Mouse (Mus musculus): ENCODE results near the gene Tarbp1.

Tarbp1 gene

DNA sequence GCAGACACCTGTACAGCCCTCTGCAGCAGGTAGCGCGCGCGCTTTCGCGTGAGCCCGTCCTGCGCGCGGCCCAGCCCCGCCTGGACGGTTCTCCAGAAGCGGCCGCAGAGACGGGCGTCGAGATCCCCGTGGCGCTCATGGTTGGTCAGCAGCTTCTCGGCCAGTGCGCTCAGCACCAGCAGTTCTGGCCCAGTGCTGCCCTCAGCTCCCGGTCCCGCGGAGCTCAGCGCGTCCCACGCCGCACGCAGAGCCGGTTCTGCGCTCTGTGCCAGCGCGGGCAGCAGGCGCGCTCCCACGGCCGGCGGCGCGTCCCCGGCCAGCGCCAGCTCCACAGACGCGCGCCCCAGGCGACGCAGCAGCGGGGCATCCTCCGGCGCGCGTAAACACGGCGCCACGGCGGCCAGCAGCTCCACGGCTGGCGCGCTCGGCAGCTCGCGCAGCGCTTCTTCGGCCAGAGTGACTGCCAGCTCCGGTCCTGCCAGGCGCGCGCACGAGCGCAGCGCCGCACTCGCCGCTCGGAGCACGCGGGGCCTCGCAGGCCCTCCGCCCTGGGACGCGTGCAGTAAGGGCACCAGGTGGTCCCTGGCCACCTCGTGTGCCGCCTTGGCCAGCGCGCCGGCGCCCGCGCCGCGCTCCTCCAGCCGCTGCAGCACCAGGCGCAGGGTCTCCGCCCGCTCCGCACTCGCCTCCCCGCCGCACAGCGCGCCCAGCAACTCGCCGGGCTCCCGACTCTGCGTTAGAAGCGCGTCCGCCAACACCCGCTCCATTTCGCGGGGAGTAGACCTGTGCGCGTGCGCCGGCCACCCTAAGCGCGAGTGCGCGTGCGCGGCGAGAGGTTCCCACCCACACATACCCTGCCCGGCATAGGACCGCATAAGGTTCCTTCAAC is at the start of gene Tarbp1:
Gene Tarbp1 (minus strand): TSS at position 767 of the 889 bp plus-strand sequence.
- peak; percentile 83 for DNase-seq (ENCODE audit: low spot score)

DNA sequence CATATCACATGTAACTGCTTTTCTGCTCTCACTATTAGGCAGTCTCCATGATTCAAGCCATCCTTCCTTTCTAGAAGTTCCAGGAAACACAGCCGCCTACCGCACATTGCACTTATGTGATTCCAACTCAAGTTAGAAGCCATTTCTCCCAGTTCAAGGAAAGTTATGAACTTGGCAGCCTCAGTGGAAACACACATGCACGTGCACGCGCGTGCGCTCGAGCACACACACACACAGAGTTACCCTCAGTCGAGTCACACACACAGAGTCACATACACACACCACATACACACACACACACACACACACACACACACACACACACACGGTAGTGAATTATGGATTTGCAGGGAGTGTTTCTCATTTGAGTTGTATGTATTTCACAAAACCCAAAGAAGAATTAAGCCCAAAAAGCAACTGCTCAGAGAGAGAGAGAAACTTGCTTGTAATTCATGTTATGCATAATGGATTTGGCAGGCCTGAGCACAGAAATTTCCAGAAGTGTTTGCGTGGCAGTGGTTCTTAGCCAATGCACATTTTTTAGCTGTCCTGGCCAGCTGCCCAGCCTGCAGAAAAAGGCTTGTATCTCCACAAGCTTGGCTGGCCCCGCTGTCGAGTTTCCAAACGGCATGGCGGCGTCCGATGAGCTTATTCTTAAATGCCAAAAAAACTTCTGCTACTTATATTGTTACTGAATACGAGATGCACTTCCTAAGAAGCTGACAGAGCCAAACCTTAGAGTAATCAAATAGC is 49.5 kb upstream of the Tarbp1 start:
- peak; percentile 77 for DNase-seq (ENCODE audit: low spot score)

DNA sequence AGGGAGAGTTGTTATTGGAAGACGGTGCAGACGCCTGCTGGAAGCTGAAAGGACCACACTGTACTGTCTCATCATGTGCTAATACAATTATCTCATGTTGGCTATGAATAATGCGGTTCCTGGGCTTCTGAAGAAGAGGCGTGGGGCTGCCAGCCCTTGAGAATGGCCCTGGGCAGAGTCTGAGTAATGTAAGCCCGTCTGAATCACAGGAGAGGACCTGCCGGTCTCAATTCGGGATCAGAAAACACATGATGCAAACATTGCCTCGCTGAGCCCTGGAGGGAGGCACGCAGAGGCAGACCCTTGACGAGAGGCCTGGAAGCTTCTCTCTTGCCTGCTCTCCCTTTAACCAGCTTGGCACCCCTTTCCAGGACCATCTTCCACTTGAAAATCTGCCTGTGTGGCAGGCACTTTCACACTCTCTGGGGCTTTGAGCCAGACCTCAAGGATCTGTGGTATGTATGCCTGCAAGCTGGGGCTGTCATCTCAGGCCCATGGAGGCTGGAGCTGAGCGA is 48.3 kb upstream of the Tarbp1 start:
- DNase-seq (ENCODE audit: low spot score): no peak

DNA sequence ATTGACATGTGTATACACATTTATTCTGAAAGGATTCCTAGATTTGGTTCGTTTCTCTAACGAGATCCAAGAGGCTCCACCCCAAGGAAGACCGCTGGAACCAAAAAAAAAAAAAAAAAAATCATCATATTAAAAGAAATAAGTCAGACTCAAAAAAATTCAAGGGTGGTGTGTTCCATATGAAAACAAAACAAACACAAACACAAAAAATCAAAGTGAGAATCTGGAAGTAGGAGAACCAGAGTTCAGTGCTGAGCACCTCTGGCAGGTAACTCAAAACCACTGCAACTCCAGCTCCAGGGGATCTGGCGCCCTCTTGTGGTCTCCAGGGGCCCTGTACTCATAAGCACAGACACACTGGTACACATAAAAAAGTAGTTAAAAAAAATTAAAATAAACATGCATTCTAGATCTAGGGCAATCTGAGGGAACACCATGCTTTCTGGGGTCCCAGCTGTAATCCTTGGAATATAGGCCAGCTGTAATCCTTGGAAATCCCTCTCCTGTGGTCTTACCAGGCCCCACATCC is 44.6 kb upstream of the Tarbp1 start:
- DNase-seq (ENCODE audit: low spot score): no peak

DNA sequence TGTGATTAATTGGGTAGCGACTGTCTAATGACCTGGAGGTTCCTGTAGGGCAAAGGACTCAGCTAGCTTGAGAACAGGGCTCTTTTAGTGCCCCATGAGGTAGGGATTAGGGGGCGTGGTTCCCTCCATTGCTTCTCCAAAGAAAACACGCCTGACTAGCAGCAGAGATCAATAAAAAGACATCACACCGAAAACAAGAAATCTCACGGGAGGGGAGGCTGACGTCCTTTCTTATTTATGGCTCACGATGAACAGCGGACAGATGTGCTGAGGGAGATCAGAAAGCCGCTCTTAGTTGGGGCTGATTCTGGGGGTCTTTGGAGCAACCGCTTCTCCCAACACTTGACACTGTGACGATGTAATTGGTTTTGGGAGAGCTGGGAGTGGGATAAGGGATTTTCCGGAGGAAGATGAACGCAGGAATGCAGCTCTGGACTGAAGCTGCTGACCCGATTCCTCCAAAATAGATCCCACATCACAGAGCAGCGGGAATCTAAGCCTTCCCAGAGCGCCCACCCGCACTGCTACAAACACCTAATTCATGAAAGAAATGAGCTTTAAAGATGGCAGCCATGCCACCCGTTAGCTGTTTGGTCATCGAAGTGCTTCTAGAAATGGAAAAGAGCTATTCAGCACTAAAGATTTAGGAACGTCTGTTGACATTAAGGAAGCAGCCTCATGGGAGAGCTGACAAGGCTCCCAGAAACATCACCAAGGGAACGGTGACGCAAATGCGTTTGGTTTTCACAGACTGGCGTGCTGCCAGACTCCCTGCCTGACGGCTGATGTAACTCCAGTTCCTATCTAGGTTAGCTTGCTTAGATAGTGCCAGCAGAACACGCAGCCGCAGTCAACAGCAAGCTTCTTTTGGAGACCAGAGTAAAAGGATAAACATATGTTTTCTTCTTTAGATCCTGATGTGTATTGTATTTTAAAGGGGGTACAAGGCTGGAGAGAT is 42.0 kb upstream of the Tarbp1 start:
- DNase-seq (ENCODE audit: low spot score): peak; percentile 95

DNA sequence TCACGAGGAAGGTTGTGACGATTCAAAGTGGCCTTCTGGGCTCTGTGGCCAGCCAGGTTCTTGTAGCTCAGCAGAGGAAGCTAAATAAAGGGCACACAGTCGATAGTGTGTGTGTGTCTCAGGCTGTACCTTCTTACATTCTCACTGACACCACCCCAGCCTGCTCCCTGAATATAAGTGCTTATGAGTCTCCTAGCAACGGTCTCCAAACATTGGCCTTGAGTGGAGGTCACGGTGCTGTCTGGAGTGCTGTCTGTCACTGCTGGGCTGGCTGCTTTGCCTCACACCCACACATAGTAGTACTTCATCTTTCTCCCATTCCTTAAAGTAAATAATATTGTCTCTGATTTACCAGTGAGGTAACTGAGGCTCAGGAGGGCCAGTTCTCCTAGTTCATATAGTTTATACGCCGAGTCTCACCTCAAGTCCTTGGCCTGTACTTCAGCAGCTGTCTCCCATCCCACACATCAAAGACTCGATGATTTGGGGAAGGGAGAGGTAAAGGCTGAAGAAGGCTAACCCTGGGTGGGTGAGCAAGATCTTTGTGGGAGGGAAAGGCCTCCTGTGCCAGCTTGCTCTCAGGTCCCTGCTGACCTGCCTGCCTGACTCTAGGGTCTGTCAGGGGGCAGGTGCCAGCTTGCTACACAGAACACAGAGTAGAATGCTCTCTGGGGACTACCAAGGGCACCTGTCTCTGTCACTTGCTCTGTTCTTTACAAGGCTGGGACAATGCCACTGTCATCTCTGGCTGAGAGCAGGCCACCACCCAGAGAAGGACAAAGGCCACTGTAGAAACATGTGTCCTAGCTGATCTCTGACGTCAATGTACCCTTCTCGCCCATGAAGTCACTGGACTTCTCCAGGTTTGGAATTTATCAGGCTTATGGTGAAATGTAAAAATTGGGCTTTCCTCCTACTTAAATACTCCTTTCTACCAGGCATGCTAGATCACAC is 39.4 kb upstream of the Tarbp1 start:
- DNase-seq (ENCODE audit: low spot score): no peak

DNA sequence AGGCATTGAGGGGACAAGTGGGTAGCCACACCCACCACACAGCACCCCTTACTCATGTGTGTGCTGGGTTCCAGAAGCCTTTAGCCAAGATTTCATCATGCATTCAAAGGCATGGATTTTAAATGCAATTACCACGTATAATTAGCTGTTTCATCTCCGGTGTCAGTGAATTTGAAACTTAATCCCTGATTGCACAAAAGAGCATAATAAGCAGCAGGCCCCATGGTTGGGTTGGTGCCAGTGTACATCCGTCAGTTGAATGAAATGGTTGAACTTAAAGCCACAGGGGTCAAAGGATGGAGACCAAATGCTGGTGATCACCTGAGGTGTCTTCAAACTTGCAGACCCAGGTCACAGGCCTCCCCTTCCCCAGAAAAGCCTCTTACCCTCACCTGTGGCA is 36.0 kb upstream of the Tarbp1 start:
- no peak for DNase-seq (ENCODE audit: low spot score)

DNA sequence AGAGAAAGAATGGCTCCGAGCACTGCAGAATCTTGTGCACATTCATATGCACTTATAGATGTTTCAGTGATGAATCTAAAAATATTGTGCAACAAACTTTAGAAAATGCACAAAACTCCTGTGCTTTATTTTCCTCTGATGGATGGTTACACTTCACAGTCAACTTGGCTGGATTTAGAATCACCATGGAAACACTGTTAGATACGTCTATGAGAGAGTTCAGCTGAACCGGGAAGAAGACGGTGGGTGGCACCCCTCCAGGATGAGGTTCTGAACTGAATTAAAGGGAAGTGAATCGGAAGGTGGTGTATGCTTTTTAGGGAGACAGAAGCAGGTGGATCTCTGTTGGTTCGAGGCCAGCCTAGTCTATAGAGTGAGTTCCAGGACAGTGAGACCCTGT is 34.8 kb upstream of the Tarbp1 start:
- DNase-seq (ENCODE audit: low spot score): no peak

DNA sequence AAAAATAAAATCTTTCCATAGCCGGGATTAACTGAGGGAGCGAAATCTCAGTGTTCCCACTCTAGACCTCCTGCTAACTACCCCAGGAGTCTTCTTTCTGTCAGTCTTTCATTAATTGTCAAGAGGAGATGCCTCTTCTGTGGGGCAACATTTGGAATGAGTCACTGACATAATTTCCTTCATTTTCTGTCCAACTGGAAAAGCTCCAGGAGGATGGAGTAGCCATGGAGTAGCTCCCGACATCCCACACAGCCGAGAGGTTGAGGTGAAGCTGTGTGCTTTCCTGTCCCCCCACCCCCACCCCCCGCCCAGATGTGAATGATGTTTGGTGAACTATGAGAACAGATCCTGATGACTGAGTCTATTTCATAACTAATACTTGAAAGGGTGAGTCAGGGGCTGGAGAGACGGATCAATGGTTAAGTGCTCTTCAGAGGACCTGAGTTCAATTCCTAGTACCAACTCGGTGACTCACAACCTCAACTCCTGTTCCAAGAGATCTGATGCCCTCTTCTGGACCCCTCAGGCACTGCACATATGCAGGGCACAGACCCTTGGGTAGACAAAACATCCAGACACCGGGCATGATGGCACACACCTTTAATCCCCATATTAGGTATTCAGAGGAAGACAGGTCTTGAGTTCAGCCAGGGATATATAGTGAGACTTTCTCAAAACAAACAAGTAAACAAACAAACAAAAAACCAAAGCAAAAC is 34.2 kb upstream of the Tarbp1 start:
- no peak for DNase-seq (ENCODE audit: low spot score)

DNA sequence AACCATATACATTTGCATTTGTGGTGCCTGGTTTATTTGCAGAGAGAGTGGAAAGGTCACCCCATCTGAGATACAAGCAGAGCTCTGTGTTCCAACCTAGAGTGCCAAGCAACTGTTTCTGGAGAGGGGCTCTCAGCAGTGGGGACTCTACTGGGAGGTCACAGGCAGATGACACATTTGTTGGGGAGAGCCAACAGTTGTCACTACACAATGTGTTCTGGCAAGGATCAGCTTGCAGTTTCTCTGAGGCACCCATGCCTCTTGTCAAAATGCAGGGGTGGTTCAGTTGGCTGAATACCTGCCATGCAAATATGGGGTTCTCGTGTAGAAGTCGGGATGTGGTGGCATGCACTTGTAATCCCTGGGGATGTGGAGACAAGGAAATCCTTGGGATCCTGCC is 33.4 kb upstream of the Tarbp1 start:
- DNase-seq (ENCODE audit: low spot score): no peak

DNA sequence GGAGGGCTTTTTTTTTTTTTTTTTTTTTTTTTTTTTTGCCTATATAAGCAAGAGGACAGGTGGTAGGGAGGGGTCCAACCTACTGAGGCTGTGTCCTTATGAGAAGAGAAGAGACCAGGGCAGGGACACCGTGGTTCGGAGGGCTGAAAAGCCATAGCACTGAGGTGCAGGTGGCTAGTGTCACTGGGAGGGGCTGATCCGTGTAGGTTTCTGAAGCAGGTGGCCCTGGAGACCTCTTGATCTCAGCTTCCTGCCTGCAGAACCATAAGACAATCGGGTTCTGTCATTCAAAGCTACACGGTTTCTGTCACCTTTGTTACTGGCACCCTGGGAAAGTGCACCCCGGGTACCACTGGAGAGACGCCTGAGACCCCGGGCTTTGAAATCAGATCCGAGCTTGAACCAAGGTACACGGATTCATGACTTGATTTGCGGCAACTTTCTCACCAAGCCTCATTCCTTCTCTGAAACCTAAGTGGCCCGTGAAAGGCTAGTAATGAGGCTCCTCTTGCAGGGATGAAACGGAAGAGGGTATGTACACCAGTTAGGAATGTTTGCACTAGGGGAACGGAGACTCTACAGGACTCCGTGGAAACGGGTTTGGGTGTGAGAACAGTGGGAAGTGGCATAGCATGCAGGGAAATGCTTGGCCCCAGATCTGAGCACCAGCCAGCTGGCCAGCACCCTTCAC is 29.8 kb upstream of the Tarbp1 start:
- no peak for DNase-seq (ENCODE audit: low spot score)

DNA sequence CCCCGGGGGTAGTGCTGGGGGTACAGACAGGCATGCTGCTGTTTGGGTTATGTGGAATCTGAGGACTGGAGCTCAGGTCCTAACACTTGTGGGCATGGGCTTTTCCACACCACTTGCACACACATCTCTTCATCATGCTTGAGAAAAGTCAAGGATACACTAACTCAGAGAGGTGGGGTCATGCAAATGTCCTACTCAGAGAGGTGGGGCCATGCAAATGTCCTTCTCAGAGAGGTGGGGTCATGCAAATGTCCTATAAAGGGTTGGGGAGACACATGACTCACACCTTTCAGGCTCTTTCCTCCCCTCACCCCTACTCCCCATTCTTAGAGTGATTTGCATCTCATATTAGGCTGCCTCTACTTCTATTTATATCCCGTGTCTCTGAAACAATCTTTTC is 27.9 kb upstream of the Tarbp1 start:
- DNase-seq (ENCODE audit: low spot score): no peak

DNA sequence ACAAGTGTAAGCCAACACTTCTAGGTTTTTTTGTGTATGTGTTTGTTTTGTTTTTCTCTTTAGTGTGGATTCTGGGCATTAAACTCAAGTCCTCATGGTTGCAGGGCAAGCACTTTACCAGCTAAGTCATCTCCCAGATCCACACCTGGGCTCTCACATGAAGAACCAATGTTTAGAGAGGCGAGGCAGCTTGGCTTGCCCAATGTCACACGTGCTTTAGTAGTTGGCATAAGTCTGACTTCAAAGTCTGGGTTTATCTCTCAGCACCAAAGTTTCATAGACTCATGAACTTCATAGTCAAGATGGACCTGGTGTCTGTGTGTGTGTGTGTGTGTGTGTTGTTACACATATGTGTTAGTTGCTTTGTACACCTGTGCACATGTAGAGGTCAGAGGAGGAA is 24.5 kb upstream of the Tarbp1 start:
- no peak for DNase-seq (ENCODE audit: low spot score)

DNA sequence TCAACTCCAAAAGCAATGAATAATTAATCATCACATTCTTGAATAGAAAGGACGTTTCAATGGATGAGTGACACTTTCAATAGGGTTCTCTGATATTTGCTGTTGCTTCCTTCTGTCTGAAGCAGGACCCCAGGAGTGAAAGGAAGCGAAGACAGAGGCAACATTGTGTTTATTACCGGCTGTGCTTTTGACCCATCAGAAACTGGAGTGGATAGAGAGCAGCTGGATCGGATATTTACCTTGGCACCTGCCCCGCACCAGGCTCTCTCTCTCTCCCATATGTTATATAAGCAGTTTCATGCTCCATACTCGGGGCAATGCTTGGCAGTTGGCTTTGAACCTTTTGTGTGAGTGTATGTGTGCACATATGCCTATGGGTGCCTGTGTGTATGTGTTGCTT is 23.6 kb upstream of the Tarbp1 start:
- DNase-seq (ENCODE audit: low spot score): no peak

DNA sequence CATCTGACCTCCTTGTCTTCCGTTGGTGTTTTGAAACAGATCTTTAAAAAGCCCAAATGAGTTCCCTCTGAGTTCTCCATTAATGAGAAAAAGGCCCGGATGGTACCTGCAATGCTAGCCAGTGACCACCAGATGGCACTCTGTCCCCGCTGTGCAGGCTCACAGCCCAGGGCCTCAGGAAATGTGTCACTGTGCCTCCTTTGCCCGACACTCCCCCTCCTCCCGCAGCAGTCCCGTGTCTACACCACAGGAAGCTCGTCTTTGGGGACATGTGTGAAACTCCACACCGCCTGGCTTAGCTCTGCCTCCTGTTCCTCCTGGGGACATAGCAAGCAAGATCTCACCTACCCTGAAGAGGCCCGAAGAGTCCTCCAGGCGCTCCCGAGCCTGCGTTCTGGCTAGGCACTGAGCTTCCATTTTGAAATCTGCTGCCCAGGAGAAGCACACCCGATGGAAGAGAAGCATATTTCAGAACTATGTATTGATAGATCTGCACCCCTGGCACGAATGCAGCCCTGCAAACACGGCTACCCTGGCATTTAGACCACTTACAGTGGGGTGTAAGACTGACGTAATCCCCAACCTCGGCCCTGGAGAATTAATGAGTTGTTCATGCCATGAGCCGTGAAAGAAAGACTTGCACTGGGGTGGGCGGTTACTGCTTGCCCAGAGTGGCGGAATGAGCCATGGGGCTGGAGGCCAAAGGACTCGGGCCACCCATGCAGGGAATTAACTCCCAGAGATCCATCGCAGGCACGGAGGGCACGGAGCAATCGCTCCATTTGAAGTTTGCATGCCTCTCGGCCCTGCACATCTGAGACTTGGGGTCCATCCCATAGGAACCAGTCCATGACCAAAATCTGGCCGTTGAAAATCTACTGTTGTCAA is 22.9 kb upstream of the Tarbp1 start:
- peak; percentile 90 for DNase-seq (ENCODE audit: low spot score)

DNA sequence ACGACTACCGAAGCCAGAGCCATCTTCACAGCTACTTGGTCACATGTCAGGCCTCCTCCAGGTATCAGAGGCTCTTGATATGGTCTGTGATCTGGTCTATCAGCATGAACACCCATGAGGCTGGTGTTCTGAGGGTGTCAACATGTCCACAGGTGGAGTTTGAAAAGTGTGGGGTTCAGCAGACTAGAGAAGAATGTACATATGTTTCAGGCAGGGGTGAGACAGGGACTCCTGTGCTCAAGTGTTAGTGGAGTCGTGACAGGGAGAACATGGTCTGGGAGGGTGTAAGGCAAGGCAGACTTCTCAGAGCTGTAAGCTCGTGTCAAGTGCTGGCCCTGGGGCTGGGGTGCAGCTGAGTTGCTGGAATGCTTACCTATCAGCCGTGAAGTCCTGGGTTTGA is 22.1 kb upstream of the Tarbp1 start:
- DNase-seq (ENCODE audit: low spot score): no peak

DNA sequence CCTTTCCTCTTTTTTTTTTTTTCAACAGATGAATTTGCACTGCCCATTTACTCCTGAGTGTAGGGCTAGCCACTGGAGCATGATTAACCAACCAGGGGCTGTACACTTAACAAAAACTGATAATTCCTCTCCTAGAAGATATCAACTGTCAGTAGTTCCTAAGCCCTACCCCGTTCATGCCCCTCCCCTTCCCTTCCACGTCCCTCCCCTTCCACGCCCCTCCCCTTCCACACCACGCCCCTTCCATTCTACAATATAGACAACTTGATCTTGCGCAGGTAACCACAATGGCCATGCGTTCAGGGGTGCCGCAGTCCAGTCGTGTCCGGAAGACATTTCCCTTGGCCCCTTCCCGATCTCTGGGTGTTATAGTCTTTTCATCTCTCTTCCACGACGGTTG is 20.6 kb upstream of the Tarbp1 start:
- DNase-seq (ENCODE audit: low spot score): no peak
